Comparison of ENCODE assay signal across 17 mouse cellular contexts in the genomic region with DNA sequence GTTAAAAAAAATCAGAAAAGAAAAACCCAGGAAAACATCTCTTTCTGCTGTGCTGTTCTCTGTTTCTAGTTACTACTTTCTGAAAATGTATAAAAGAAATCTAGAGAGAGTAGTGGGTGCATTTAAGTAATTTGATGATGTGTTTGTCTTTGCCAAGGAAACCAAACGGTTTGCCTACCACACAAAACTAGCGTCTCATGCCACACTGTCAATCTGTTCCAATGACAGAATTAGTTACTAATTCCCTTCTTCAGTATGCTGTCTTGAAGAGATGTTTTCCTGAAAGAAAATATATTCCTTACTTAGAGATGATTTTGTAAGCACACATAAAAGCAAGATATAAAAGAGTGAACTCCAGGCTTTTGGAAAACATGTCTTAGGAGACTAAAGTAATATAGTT.
DNase-seq lines count a peak whose midpoint lies in the region; ATAC-seq and TF ChIP-seq lines count a peak whose summit lies in the region.
"Had no signal": no experiment of that assay in that cellular context is flagged by ENCODE, and none has a peak within 500 bp of the region (broad histone marks: within the 10 kb centered on the region; RNA-seq: fewer than 3 reads in every experiment).

No protein-coding gene starts in this region.

- WGBS in forebrain, embryonic 16.5 days, result 54% methylated on average over 2 of the region's 2 CpGs
- WGBS in forebrain, embryonic 15.5 days, result 47% methylated on average over 2 of the region's 2 CpGs
- 60% methylated on average over 2 of the region's 2 CpGs for WGBS in liver, postnatal 0 days (ENCODE audit: insufficient replicate concordance)

- H3K4me2 ChIP-seq in forebrain, embryonic 16.5 days (ENCODE audit: low read length), result no peak overlapping the region
- H3K4me2 ChIP-seq in forebrain, embryonic 15.5 days (replicated peaks), result no peak overlapping the region
- no peak overlapping the region for H3K4me2 ChIP-seq in liver, postnatal 0 days (ENCODE audit: low read depth, low read length)
- H3K4me2 ChIP-seq: embryonic facial prominence, embryonic 12.5 days; forebrain, embryonic 12.5 days had no signal

- no peak overlapping the region for H3K9ac ChIP-seq in forebrain, embryonic 16.5 days (replicated peaks; ENCODE audit: low read depth, low read length)
- H3K9ac ChIP-seq in forebrain, embryonic 15.5 days (replicated peaks), result no peak overlapping the region
- H3K9ac ChIP-seq in liver, postnatal 0 days (replicated peaks), result no peak overlapping the region
- H3K9ac ChIP-seq: embryonic facial prominence, embryonic 12.5 days; forebrain, embryonic 12.5 days had no signal

- H3K27ac ChIP-seq in forebrain, embryonic 16.5 days (ENCODE audit: low read length), result no peak overlapping the region
- no peak overlapping the region for H3K27ac ChIP-seq in forebrain, embryonic 15.5 days (replicated peaks)
- H3K27ac ChIP-seq in liver, postnatal 0 days (ENCODE audit: low read depth), result no peak overlapping the region
- H3K27ac ChIP-seq: embryonic facial prominence, embryonic 10.5 days; embryonic facial prominence, embryonic 12.5 days; forebrain, embryonic 12.5 days had no signal

- no peaks in the 10 kb centered on the region for H3K36me3 ChIP-seq in forebrain, embryonic 16.5 days (ENCODE audit: control insufficient read depth, insufficient read depth)
- H3K36me3 ChIP-seq in forebrain, embryonic 15.5 days, result no peaks in the 10 kb centered on the region
- no peaks in the 10 kb centered on the region for H3K36me3 ChIP-seq in liver, postnatal 0 days (replicated peaks; ENCODE audit: insufficient read depth, low read length)
- H3K36me3 ChIP-seq: embryonic facial prominence, embryonic 10.5 days; embryonic facial prominence, embryonic 12.5 days; forebrain, embryonic 12.5 days had no signal

- no peak for TF ChIP-seq POLR2A in brain, embryonic 14.5 days (IDR thresholded peaks at IDR 0.05; ENCODE audit: borderline replicate concordance, extremely low read depth, insufficient read depth, insufficient read length, poor library complexity, severe bottlenecking)

- H3K4me3 ChIP-seq in forebrain, embryonic 16.5 days (replicated peaks; ENCODE audit: low read length), result no peak overlapping the region
- H3K4me3 ChIP-seq in forebrain, embryonic 15.5 days, result no peak overlapping the region
- H3K4me3 ChIP-seq in liver, postnatal 0 days (ENCODE audit: low read depth, low read length), result no peak overlapping the region
- H3K4me3 ChIP-seq: embryonic facial prominence, embryonic 10.5 days; embryonic facial prominence, embryonic 12.5 days; forebrain, embryonic 12.5 days had no signal

- no peak for TF ChIP-seq CTCF in brain, embryonic 14.5 days (IDR thresholded peaks at IDR 0.05; ENCODE audit: borderline replicate concordance, extremely low read depth, insufficient read depth, insufficient read length)
- no peak for TF ChIP-seq CTCF in liver, postnatal 0 days (IDR thresholded peaks at IDR 0.05; ENCODE audit: low read depth)

- DNase-seq in brain, adult 2 months (ENCODE audit: low read depth, low spot score), result peak; percentile 9
- peak; percentile 26 for DNase-seq in brain, embryonic 14.5 days (ENCODE audit: low read depth)
- DNase-seq in neural tube, embryonic 10.5 days (ENCODE audit: extremely low spot score, low spot score), result no peak
- no peak for DNase-seq in liver, postnatal 0 days
- DNase-seq: adrenal gland, adult 2 months; adrenal gland, postnatal 10 days; adrenal gland, postnatal 25 days; cerebellum, adult 11-12 months; cerebellum, adult 2 months; cerebellum, adult 9-10 months; cerebellum, postnatal 10 days; cerebellum, postnatal 25 days had no signal

- H3K9me3 ChIP-seq in forebrain, embryonic 16.5 days (ENCODE audit: control insufficient read depth, low read length), result no peaks in the 10 kb centered on the region
- no peaks in the 10 kb centered on the region for H3K9me3 ChIP-seq in forebrain, embryonic 15.5 days
- no peaks in the 10 kb centered on the region for H3K9me3 ChIP-seq in liver, postnatal 0 days (ENCODE audit: low read length)
- H3K9me3 ChIP-seq: embryonic facial prominence, embryonic 10.5 days; embryonic facial prominence, embryonic 12.5 days; forebrain, embryonic 12.5 days had no signal

- 0 out of 2 replicates have a peak, but pooled peaks cover 3% of the 10 kb centered on the region for H3K4me1 ChIP-seq in forebrain, embryonic 16.5 days (replicated peaks; ENCODE audit: control insufficient read depth, insufficient read depth, low read length)
- no peaks in the 10 kb centered on the region for H3K4me1 ChIP-seq in forebrain, embryonic 15.5 days
- H3K4me1 ChIP-seq in liver, postnatal 0 days (ENCODE audit: insufficient read depth), result no peaks in the 10 kb centered on the region
- H3K4me1 ChIP-seq: embryonic facial prominence, embryonic 10.5 days; embryonic facial prominence, embryonic 12.5 days; forebrain, embryonic 12.5 days had no signal

- 0 out of 2 replicates have a peak, but pooled peaks have one; percentile 57 for ATAC-seq in forebrain, embryonic 16.5 days
- ATAC-seq in forebrain, embryonic 15.5 days (replicated peaks), result no peak
- ATAC-seq in liver, postnatal 0 days, result no peak

- H3K27me3 ChIP-seq in forebrain, embryonic 16.5 days (replicated peaks; ENCODE audit: control insufficient read depth, insufficient read depth, low read length), result no peaks in the 10 kb centered on the region
- H3K27me3 ChIP-seq in forebrain, embryonic 15.5 days, result no peaks in the 10 kb centered on the region
- H3K27me3 ChIP-seq in liver, postnatal 0 days (ENCODE audit: insufficient read depth, low read length), result no peaks in the 10 kb centered on the region
- H3K27me3 ChIP-seq: embryonic facial prominence, embryonic 12.5 days; forebrain, embryonic 12.5 days had no signal

- no peak for TF ChIP-seq EP300 in liver, postnatal 0 days (IDR thresholded peaks at IDR 0.05; ENCODE audit: low read depth)

Comparison
In these comparisons a context has a peak if more than half of its experiments do, and no peak if none do; other contexts are left out.
1. DNase-seq: peak in brain, adult 2 months (single experiment) and brain, embryonic 14.5 days (single experiment); none in neural tube, embryonic 10.5 days (single experiment) and liver, postnatal 0 days (single experiment).